21 mouse cellular contexts compared by ENCODE assay signal in genomic region chr14:110047748-110048147, GRCm38 (mm10).
DNase-seq lines count a peak whose midpoint lies in the region; ATAC-seq and TF ChIP-seq lines count a peak whose summit lies in the region.
"Had no signal": no experiment of that assay in that cellular context is flagged by ENCODE, and none has a peak within 500 bp of the region (broad histone marks: within the 10 kb centered on the region; RNA-seq: fewer than 3 reads in every experiment).

No protein-coding gene starts in this region.

- H3K4me1 ChIP-seq in forebrain, embryonic 12.5 days, result no peaks in the 10 kb centered on the region
- H3K4me1 ChIP-seq in forebrain, embryonic 10.5 days, result no peaks in the 10 kb centered on the region
- H3K4me1 ChIP-seq in midbrain, embryonic 14.5 days (ENCODE audit: control insufficient read depth, insufficient read depth, low read length), result no peaks in the 10 kb centered on the region
- no peaks in the 10 kb centered on the region for H3K4me1 ChIP-seq in midbrain, postnatal 0 days (ENCODE audit: insufficient read depth, low read length)
- H3K4me1 ChIP-seq: embryonic facial prominence, embryonic 12.5 days; heart, embryonic 12.5 days; limb, embryonic 15.5 days; megakaryocyte, embryonic 14.5 days; neural tube, embryonic 12.5 days had no signal

- no peak overlapping the region for H3K27ac ChIP-seq in forebrain, embryonic 12.5 days
- H3K27ac ChIP-seq in forebrain, embryonic 10.5 days, result no peak overlapping the region
- H3K27ac ChIP-seq in midbrain, embryonic 14.5 days (replicated peaks; ENCODE audit: low read depth, low read length), result no peak overlapping the region
- no peak overlapping the region for H3K27ac ChIP-seq in midbrain, postnatal 0 days (ENCODE audit: low read depth, low read length)
- H3K27ac ChIP-seq: embryonic facial prominence, embryonic 12.5 days; left cerebral cortex, adult 2 months; limb, embryonic 15.5 days; neural tube, embryonic 12.5 days had no signal

- TF ChIP-seq CTCF in midbrain, postnatal 0 days (IDR thresholded peaks at IDR 0.05), result no peak

- no peak overlapping the region for H3K9ac ChIP-seq in forebrain, embryonic 12.5 days
- no peak overlapping the region for H3K9ac ChIP-seq in midbrain, embryonic 14.5 days (replicated peaks; ENCODE audit: low read length)
- H3K9ac ChIP-seq in midbrain, postnatal 0 days (replicated peaks; ENCODE audit: low read length, poor library complexity, severe bottlenecking), result no peak overlapping the region
- H3K9ac ChIP-seq: embryonic facial prominence, embryonic 12.5 days; heart, embryonic 12.5 days; limb, embryonic 15.5 days; liver, postnatal 0 days; neural tube, embryonic 12.5 days had no signal

- H3K27me3 ChIP-seq in forebrain, embryonic 12.5 days, result no peaks in the 10 kb centered on the region
- H3K27me3 ChIP-seq in forebrain, embryonic 10.5 days (ENCODE audit: poor library complexity, severe bottlenecking), result no peaks in the 10 kb centered on the region
- no peaks in the 10 kb centered on the region for H3K27me3 ChIP-seq in midbrain, embryonic 14.5 days (ENCODE audit: control insufficient read depth, insufficient read depth, low read length)
- H3K27me3 ChIP-seq in midbrain, postnatal 0 days (ENCODE audit: insufficient read depth, low read length), result no peaks in the 10 kb centered on the region
- H3K27me3 ChIP-seq: embryonic facial prominence, embryonic 12.5 days; heart, embryonic 12.5 days; limb, embryonic 15.5 days; megakaryocyte, embryonic 14.5 days; neural tube, embryonic 12.5 days had no signal

- no peaks in the 10 kb centered on the region for H3K36me3 ChIP-seq in forebrain, embryonic 12.5 days (replicated peaks)
- H3K36me3 ChIP-seq in forebrain, embryonic 10.5 days (replicated peaks), result no peaks in the 10 kb centered on the region
- no peaks in the 10 kb centered on the region for H3K36me3 ChIP-seq in midbrain, embryonic 14.5 days (ENCODE audit: control insufficient read depth, insufficient read depth, low read length)
- H3K36me3 ChIP-seq in midbrain, postnatal 0 days (ENCODE audit: insufficient read depth, low read length), result no peaks in the 10 kb centered on the region
- H3K36me3 ChIP-seq: embryonic facial prominence, embryonic 12.5 days; heart, embryonic 12.5 days; limb, embryonic 15.5 days; neural tube, embryonic 12.5 days had no signal

- no peak overlapping the region for H3K4me3 ChIP-seq in forebrain, embryonic 12.5 days (replicated peaks)
- no peak overlapping the region for H3K4me3 ChIP-seq in forebrain, embryonic 10.5 days
- H3K4me3 ChIP-seq in midbrain, embryonic 14.5 days (replicated peaks; ENCODE audit: low read depth, low read length), result no peak overlapping the region
- no peak overlapping the region for H3K4me3 ChIP-seq in midbrain, postnatal 0 days (ENCODE audit: low read depth, low read length)
- H3K4me3 ChIP-seq: embryonic facial prominence, embryonic 12.5 days; heart, embryonic 12.5 days; left cerebral cortex, adult 2 months; limb, embryonic 15.5 days; megakaryocyte, embryonic 14.5 days; neural tube, embryonic 12.5 days had no signal

- 0 out of 2 replicates have a peak, but pooled peaks have one; percentile 14 for ATAC-seq in forebrain, embryonic 12.5 days (ENCODE audit: low FRiP score)
- 0 out of 2 replicates have a peak, but pooled peaks have one; percentile 34 for ATAC-seq in midbrain, embryonic 14.5 days (ENCODE audit: low FRiP score, low TSS enrichment)
- no peak for ATAC-seq in midbrain, postnatal 0 days (ENCODE audit: low FRiP score)
- ATAC-seq: activated CD4-positive, CD25-positive, alpha-beta regulatory T cell, adult 4 months; liver, postnatal 0 days had no signal

- no peak for DNase-seq in forebrain, embryonic 10.5 days (ENCODE audit: extremely low spot score, low spot score)
- no peak for DNase-seq in midbrain, embryonic 14.5 days
- DNase-seq in midbrain, postnatal 0 days (ENCODE audit: low spot score), result no peak
- peak; percentile 75 for DNase-seq in forelimb bud, embryonic 11.5 days (ENCODE audit: low read depth, low spot score)
- no peak for DNase-seq in liver
- DNase-seq in natural killer cell, adult 2 months (ENCODE audit: low spot score in 2 of 2), result no peak
- DNase-seq: B cell, adult 2 months; cerebellum, adult 9-11 months; kidney, adult 9 months; kidney, postnatal 4 days; liver, postnatal 0 days; lung, postnatal 14 days; thymus, postnatal 4 days had no signal

- WGBS in forebrain, embryonic 12.5 days, result 90% methylated on average over 3 of the region's 3 CpGs
- 92% methylated on average over 3 of the region's 3 CpGs for WGBS in forebrain, embryonic 10.5 days
- WGBS in midbrain, embryonic 14.5 days, result 89% methylated on average over 3 of the region's 3 CpGs
- 88% methylated on average over 3 of the region's 3 CpGs for WGBS in midbrain, postnatal 0 days

- no peaks in the 10 kb centered on the region for H3K9me3 ChIP-seq in forebrain, embryonic 12.5 days
- no peaks in the 10 kb centered on the region for H3K9me3 ChIP-seq in forebrain, embryonic 10.5 days
- no peaks in the 10 kb centered on the region for H3K9me3 ChIP-seq in midbrain, embryonic 14.5 days (ENCODE audit: control insufficient read depth, low read length)
- no peaks in the 10 kb centered on the region for H3K9me3 ChIP-seq in midbrain, postnatal 0 days (ENCODE audit: low read length)
- H3K9me3 ChIP-seq: embryonic facial prominence, embryonic 12.5 days; limb, embryonic 15.5 days; megakaryocyte, embryonic 14.5 days; neural tube, embryonic 12.5 days had no signal

- H3K4me2 ChIP-seq in forebrain, embryonic 12.5 days, result no peak overlapping the region
- H3K4me2 ChIP-seq in midbrain, embryonic 14.5 days (ENCODE audit: low read length), result no peak overlapping the region
- no peak overlapping the region for H3K4me2 ChIP-seq in midbrain, postnatal 0 days (ENCODE audit: low read depth, low read length, poor library complexity, severe bottlenecking)
- H3K4me2 ChIP-seq: embryonic facial prominence, embryonic 12.5 days; heart, embryonic 12.5 days; limb, embryonic 15.5 days; neural tube, embryonic 12.5 days had no signal
